Mouse (Mus musculus): ENCODE measurements around the gene Xrra1. TPM values are rescaled to one million over a fixed set of nuclear protein-coding genes. Genes with fewer than 3 reads are reported as not detected.

Gene Xrra1
- polyA plus RNA-seq, 1 experiment from 2014 or later = 0.67 TPM

GRCm38 (mm10) chr7:99837358-99838071 lies 21.4 kb upstream of the Xrra1 start:
- H3K9ac ChIP-seq (replicated peaks; ENCODE audit: low read depth, low read length) = no peak overlapping the region
- no peak overlapping the region for H3K4me2 ChIP-seq (ENCODE audit: low read depth, low read length)
- no peak overlapping the region for H3K27ac ChIP-seq (ENCODE audit: low read depth, low read length)
- H3K4me3 ChIP-seq (ENCODE audit: low read depth, low read length) = no peak overlapping the region
- H3K9me3 ChIP-seq (ENCODE audit: control insufficient read depth, low read length) = no peaks in the 10 kb centered on the region
- ATAC-seq (ENCODE audit: low read depth) = no peak
- peaks cover 32% of the 10 kb centered on the region for H3K36me3 ChIP-seq (ENCODE audit: control insufficient read depth, insufficient read depth, low read length)
- H3K27me3 ChIP-seq (ENCODE audit: control insufficient read depth, insufficient read depth, low read length) = no peaks in the 10 kb centered on the region
- WGBS = 89% methylated on average over 6 of the region's 6 CpGs
- no peaks in the 10 kb centered on the region for H3K4me1 ChIP-seq (ENCODE audit: control insufficient read depth, insufficient read depth, low read length)

- H3K36me3 ChIP-seq (ENCODE audit: control insufficient read depth, insufficient read depth, low read length) = peaks cover 35% of the 10 kb centered on the region
- ATAC-seq (ENCODE audit: low read depth) = no peak
These were observed 20.7 kb upstream of the Xrra1 start for GRCm38 (mm10) chr7:99838241-99838640.

DNA sequence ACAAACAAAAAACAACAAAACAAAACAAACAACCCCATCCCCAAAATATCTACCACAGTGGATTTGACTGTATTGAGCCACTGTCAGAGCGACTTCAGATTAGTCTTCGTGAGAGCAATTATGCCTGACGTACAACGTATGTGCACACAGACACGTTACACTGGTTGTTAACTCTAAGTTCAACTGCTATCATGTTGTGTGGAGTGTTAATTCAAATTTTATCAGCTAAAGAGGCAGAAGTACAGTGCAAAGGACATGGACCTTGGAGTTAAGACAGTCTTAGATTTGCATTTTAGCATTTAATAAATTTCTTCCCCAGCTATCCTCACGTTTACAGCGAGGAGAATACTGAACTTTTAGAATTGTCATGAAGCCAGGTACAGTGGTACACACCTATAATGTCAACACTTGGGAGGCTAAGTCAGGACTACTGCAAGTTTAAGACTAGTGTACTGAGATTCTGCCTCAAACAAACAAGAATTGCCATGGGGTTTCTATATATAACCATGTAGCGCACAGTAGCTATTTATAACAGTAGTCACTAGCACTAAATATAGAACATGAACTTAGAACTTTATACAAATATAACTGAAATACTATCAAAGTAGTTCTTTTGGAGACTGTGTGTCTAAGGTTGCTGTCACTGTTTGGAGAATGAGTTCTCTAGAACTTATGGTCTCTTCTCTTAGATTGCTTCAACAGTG lies 13.2 kb upstream of the Xrra1 start:
- no peak overlapping the region for H3K4me3 ChIP-seq (ENCODE audit: low read depth, low read length)
- no peaks in the 10 kb centered on the region for H3K9me3 ChIP-seq (ENCODE audit: control insufficient read depth, low read length)
- H3K27ac ChIP-seq (ENCODE audit: low read depth, low read length) = no peak overlapping the region
- ATAC-seq (ENCODE audit: low read depth) = no peak
- peaks cover 36% of the 10 kb centered on the region for H3K36me3 ChIP-seq (ENCODE audit: control insufficient read depth, insufficient read depth, low read length)
- WGBS = 96% methylated on average over 8 of the region's 8 CpGs
- H3K27me3 ChIP-seq (ENCODE audit: control insufficient read depth, insufficient read depth, low read length) = no peaks in the 10 kb centered on the region
- no peak overlapping the region for H3K4me2 ChIP-seq (ENCODE audit: low read depth, low read length)
- H3K9ac ChIP-seq (replicated peaks; ENCODE audit: low read depth, low read length) = no peak overlapping the region
- no peaks in the 10 kb centered on the region for H3K4me1 ChIP-seq (ENCODE audit: control insufficient read depth, insufficient read depth, low read length)

More at GRCm38 (mm10) chr7:99838241-99838640, 20.7 kb upstream of the Xrra1 start:
- Histone ChIP-seq H3K9me3 (ENCODE audit: control insufficient read depth, low read length) (no peaks in the 10 kb centered on the region), H3K4me2 (ENCODE audit: low read depth, low read length) (no peak overlapping the region), H3K4me3 (ENCODE audit: low read depth, low read length) (no peak overlapping the region), H3K9ac (replicated peaks; ENCODE audit: low read depth, low read length) (no peak overlapping the region), H3K27me3 (ENCODE audit: control insufficient read depth, insufficient read depth, low read length) (no peaks in the 10 kb centered on the region), H3K27ac (ENCODE audit: low read depth, low read length) (no peak overlapping the region), H3K4me1 (ENCODE audit: control insufficient read depth, insufficient read depth, low read length) (no peaks in the 10 kb centered on the region)
- 95% methylated on average over 3 of the region's 3 CpGs for WGBS

DNA sequence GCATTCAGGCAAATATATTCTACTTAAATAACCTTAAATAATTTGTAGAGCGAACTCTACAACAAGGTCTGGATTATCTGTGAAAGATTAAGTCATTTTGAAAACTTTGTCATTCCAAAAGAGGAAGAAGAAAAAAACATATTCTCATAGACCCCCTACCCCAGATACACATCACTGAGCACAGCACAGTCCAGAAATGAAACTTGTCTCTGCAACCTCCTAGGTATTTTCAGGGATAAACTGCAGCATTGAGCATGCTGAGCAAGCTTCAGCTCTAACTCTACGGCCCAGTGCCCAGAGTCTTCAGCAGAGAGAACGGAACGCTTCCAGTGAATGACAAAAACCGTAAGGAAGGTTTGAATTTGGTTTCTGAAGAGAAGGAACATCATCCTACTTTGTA lies 8.4 kb upstream of the Xrra1 start:
- Histone ChIP-seq H3K9me3 (ENCODE audit: control insufficient read depth, low read length) (no peaks in the 10 kb centered on the region), H3K27ac (ENCODE audit: low read depth, low read length) (no peak overlapping the region), H3K36me3 (ENCODE audit: control insufficient read depth, insufficient read depth, low read length) (peaks cover 20% of the 10 kb centered on the region), H3K4me3 (ENCODE audit: low read depth, low read length) (no peak overlapping the region), H3K9ac (replicated peaks; ENCODE audit: low read depth, low read length) (no peak overlapping the region), H3K4me2 (ENCODE audit: low read depth, low read length) (no peak overlapping the region), H3K27me3 (ENCODE audit: control insufficient read depth, insufficient read depth, low read length) (no peaks in the 10 kb centered on the region), H3K4me1 (ENCODE audit: control insufficient read depth, insufficient read depth, low read length) (no peaks in the 10 kb centered on the region)
- WGBS = 87% methylated on average over 5 of the region's 5 CpGs
- ATAC-seq (ENCODE audit: low read depth) = no peak

DNA sequence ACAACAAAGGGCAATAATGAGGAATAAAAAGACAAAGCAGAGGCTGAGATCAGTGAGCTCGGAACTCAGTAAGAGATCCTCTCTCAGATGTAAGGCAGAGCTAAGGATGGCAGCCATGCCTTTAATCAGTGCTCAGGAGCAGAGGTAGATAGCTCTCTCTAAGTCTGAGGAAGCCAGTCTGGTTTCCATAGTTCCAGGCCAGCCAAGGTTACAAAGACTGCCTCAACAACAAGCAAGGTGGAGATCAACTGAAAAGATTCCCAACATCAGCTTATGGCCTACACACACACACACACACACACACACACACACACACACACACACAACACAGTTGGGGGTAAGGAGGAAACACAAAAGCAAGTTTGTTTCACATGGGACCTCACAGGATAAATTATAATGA lies 7.8 kb upstream of the Xrra1 start:
- Histone ChIP-seq H3K36me3 (ENCODE audit: control insufficient read depth, insufficient read depth, low read length) (peaks cover 19% of the 10 kb centered on the region), H3K4me1 (ENCODE audit: control insufficient read depth, insufficient read depth, low read length) (0 out of 2 replicates have a peak, but pooled peaks cover 3% of the 10 kb centered on the region), H3K4me3 (ENCODE audit: low read depth, low read length) (no peak overlapping the region), H3K27me3 (ENCODE audit: control insufficient read depth, insufficient read depth, low read length) (no peaks in the 10 kb centered on the region), H3K27ac (ENCODE audit: low read depth, low read length) (no peak overlapping the region), H3K9me3 (ENCODE audit: control insufficient read depth, low read length) (no peaks in the 10 kb centered on the region), H3K9ac (replicated peaks; ENCODE audit: low read depth, low read length) (no peak overlapping the region), H3K4me2 (ENCODE audit: low read depth, low read length) (no peak overlapping the region)
- 47% methylated on average over 1 of the region's 1 CpGs for WGBS
- ATAC-seq (ENCODE audit: low read depth) = no peak

DNA sequence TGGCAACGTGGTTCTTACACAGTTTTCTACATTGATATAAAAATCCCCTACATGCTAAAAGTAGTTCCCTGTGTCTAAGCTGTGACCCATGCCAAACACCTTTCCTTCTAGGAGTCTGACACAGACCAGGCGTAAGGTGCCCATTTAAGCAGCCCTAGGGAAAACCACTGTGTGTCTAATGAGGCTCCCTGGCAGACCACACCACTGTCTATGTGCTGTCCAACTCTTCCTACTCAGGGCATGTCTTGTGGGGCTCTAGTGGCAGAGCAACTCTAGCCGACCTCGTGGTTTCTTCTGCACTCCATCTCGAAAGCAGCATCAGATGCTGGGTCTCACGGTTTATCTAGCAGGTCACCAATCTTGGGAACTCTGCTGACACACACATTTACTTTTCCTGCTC lies 7.3 kb upstream of the Xrra1 start:
- Histone ChIP-seq H3K9ac (replicated peaks; ENCODE audit: low read depth, low read length) (no peak overlapping the region), H3K27me3 (ENCODE audit: control insufficient read depth, insufficient read depth, low read length) (no peaks in the 10 kb centered on the region), H3K9me3 (ENCODE audit: control insufficient read depth, low read length) (no peaks in the 10 kb centered on the region), H3K4me1 (ENCODE audit: control insufficient read depth, insufficient read depth, low read length) (0 out of 2 replicates have a peak, but pooled peaks cover 3% of the 10 kb centered on the region), H3K4me2 (ENCODE audit: low read depth, low read length) (no peak overlapping the region), H3K36me3 (ENCODE audit: control insufficient read depth, insufficient read depth, low read length) (peaks cover 15% of the 10 kb centered on the region), H3K27ac (ENCODE audit: low read depth, low read length) (no peak overlapping the region), H3K4me3 (ENCODE audit: low read depth, low read length) (no peak overlapping the region)
- WGBS = 83% methylated on average over 6 of the region's 6 CpGs
- no peak for ATAC-seq (ENCODE audit: low read depth)

DNA sequence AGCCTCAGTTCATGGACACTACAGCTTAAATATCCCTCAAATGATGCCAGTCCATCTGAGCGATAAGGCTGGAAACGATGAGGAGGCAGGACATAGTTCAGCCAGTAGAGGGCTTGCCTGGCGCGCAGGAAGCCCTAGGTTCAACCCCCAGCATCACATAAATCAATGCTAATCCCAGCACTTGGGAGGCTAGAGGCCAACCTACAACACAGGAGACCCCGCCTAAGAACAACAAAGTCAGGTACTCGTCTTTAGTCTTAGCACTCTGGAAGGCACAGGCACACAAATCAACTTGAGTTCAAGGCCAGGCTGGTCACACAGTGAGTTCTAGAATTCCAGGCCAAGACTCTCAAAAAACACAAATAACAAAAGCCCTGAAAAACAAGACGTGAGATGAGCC lies 5.6 kb upstream of the Xrra1 start:
- peaks cover 11% of the 10 kb centered on the region for H3K4me1 ChIP-seq (ENCODE audit: control insufficient read depth, insufficient read depth, low read length)
- H3K9me3 ChIP-seq (ENCODE audit: control insufficient read depth, low read length) = no peaks in the 10 kb centered on the region
- no peak overlapping the region for H3K4me3 ChIP-seq (ENCODE audit: low read depth, low read length)
- no peak for ATAC-seq (ENCODE audit: low read depth)
- H3K27me3 ChIP-seq (ENCODE audit: control insufficient read depth, insufficient read depth, low read length) = no peaks in the 10 kb centered on the region
- 88% methylated on average over 7 of the region's 7 CpGs for WGBS
- 0 out of 2 replicates have a peak, but pooled peaks cover 6% of the 10 kb centered on the region for H3K36me3 ChIP-seq (ENCODE audit: control insufficient read depth, insufficient read depth, low read length)
- H3K27ac ChIP-seq (ENCODE audit: low read depth, low read length) = no peak overlapping the region
- no peak overlapping the region for H3K9ac ChIP-seq (replicated peaks; ENCODE audit: low read depth, low read length)
- H3K4me2 ChIP-seq (ENCODE audit: low read depth, low read length) = no peak overlapping the region

DNA sequence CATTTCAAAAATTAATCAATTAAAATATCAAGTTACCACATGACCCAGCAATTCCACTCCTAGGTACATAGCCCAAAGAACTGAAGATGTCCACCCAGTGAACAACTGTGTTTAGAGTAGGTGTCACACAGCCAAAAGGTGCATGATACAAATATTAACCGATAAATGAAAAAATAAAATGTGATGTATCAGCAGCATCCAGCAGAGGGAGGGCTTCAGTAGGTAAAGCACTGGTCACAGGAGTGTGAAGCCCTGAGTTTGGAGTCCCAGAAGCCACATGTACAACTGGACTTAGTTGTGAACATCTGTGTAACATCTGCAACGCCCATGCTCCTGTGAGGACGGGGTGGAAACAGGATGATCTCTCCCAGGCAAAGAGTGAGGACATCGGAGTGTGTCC lies 4.6 kb upstream of the Xrra1 start:
- Histone ChIP-seq H3K4me1 (ENCODE audit: control insufficient read depth, insufficient read depth, low read length) (peaks cover 11% of the 10 kb centered on the region), H3K27me3 (ENCODE audit: control insufficient read depth, insufficient read depth, low read length) (no peaks in the 10 kb centered on the region), H3K9me3 (ENCODE audit: control insufficient read depth, low read length) (no peaks in the 10 kb centered on the region), H3K4me2 (ENCODE audit: low read depth, low read length) (no peak overlapping the region), H3K27ac (ENCODE audit: low read depth, low read length) (no peak overlapping the region), H3K9ac (replicated peaks; ENCODE audit: low read depth, low read length) (no peak overlapping the region), H3K4me3 (ENCODE audit: low read depth, low read length) (no peak overlapping the region), H3K36me3 (ENCODE audit: control insufficient read depth, insufficient read depth, low read length) (0 out of 2 replicates have a peak, but pooled peaks cover 6% of the 10 kb centered on the region)
- WGBS = 92% methylated on average over 4 of the region's 4 CpGs
- ATAC-seq (ENCODE audit: low read depth) = no peak

GRCm38 (mm10) chr7:99856266-99856861 lies 2.6 kb upstream of the Xrra1 start:
- ATAC-seq (ENCODE audit: low read depth) = no peak
- H3K4me3 ChIP-seq (ENCODE audit: low read depth, low read length) = no peak overlapping the region
- H3K27ac ChIP-seq (ENCODE audit: low read depth, low read length) = no peak overlapping the region
- peaks cover 11% of the 10 kb centered on the region for H3K4me1 ChIP-seq (ENCODE audit: control insufficient read depth, insufficient read depth, low read length)
- H3K9ac ChIP-seq (replicated peaks; ENCODE audit: low read depth, low read length) = no peak overlapping the region
- H3K9me3 ChIP-seq (ENCODE audit: control insufficient read depth, low read length) = no peaks in the 10 kb centered on the region
- 89% methylated on average over 14 of the region's 14 CpGs for WGBS
- no peaks in the 10 kb centered on the region for H3K27me3 ChIP-seq (ENCODE audit: control insufficient read depth, insufficient read depth, low read length)
- H3K4me2 ChIP-seq (ENCODE audit: low read depth, low read length) = no peak overlapping the region
- H3K36me3 ChIP-seq (ENCODE audit: control insufficient read depth, insufficient read depth, low read length) = 0 out of 2 replicates have a peak, but pooled peaks cover 6% of the 10 kb centered on the region

Data from neural tube, embryonic 14.5 days (tissue).